Mouse (Mus musculus) cerebellum, adult 9-10 months (tissue): ENCODE measurements around the gene Stx5a.

ENCODE experiments used
- DNase-seq: peaks from one replicate; pipeline ENCODE4 v3.0.0; 2022

Stx5a gene

GRCm38 (mm10) chr19:8745382-8745781 is 4.2 kb downstream of the Stx5a start:
- DNase-seq, result no peak

GRCm38 (mm10) chr19:8747368-8747767 is 6.2 kb downstream of the Stx5a start:
- DNase-seq, result no peak

- no peak for DNase-seq
Measured at GRCm38 (mm10) chr19:8755652-8756051, 14.4 kb downstream of the Stx5a start.

- DNase-seq, result peak; percentile 85
Measured at GRCm38 (mm10) chr19:8756635-8757387, 15.6 kb downstream of the Stx5a start, which contains the start of gene Nxf1. Gene Nxf1, plus strand, starts transcription at chr19:8757073.

GRCm38 (mm10) chr19:8757471-8757998 is 16.3 kb downstream of the Stx5a start:
- DNase-seq, result no peak

GRCm38 (mm10) chr19:8758899-8759298 is 17.7 kb downstream of the Stx5a start:
- no peak for DNase-seq

GRCm38 (mm10) chr19:8760757-8761156 is 19.5 kb downstream of the Stx5a start:
- DNase-seq, result no peak

- no peak for DNase-seq
Measured at GRCm38 (mm10) chr19:8763276-8763675, 22.1 kb downstream of the Stx5a start.

GRCm38 (mm10) chr19:8765562-8765961 is 24.3 kb downstream of the Stx5a start:
- no peak for DNase-seq

GRCm38 (mm10) chr19:8770567-8771270 is 29.5 kb downstream of the Stx5a start, which contains the start of gene Tmem223:
Gene Tmem223, plus strand, starts transcription at chr19:8770996.
- peak; percentile 79 for DNase-seq

- DNase-seq, result no peak
Measured at GRCm38 (mm10) chr19:8772996-8773395, 31.8 kb downstream of the Stx5a start.

GRCm38 (mm10) chr19:8773409-8773808 is 32.2 kb downstream of the Stx5a start:
- DNase-seq, result no peak

GRCm38 (mm10) chr19:8774086-8774835 is 33.0 kb downstream of the Stx5a start, which contains the start of gene Tmem179b:
Gene Tmem179b, minus strand, starts transcription at chr19:8774467.
- DNase-seq, result peak; percentile 96

- peak; percentile 58 for DNase-seq
Measured at GRCm38 (mm10) chr19:8774951-8775421, 33.8 kb downstream of the Stx5a start.

GRCm38 (mm10) chr19:8786008-8786781 is 45.0 kb downstream of the Stx5a start, which contains the start of gene Taf6l:
Gene Taf6l, minus strand, starts transcription at chr19:8786417.
- DNase-seq, result peak; percentile 96

GRCm38 (mm10) chr19:8788521-8788920 is 47.3 kb downstream of the Stx5a start:
- DNase-seq, result no peak

- DNase-seq, result no peak
Measured at GRCm38 (mm10) chr19:8789171-8789570, 48.0 kb downstream of the Stx5a start.

- no peak for DNase-seq
Measured at GRCm38 (mm10) chr19:8790171-8790570, 49.0 kb downstream of the Stx5a start.

- peak; percentile 91 for DNase-seq
Measured at GRCm38 (mm10) chr19:8798264-8798946, 57.2 kb downstream of the Stx5a start, which contains the start of gene Polr2g. Gene Polr2g, minus strand, starts transcription at chr19:8798577.

- DNase-seq, result no peak
Measured at GRCm38 (mm10) chr19:8798947-8799315, 57.7 kb downstream of the Stx5a start.

- peak; percentile 98 for DNase-seq
Measured at GRCm38 (mm10) chr19:8802130-8802821, 61.1 kb downstream of the Stx5a start, which contains the start of gene Zbtb3. Gene Zbtb3, plus strand, starts transcription at chr19:8802555.
